Mouse (Mus musculus): ENCODE results near the gene Chrnb2.

GRCm38 (mm10) chr3:89732091-89732490 is 32.3 kb downstream of the Chrnb2 start:
- no peak for TF ChIP-seq CTCF (IDR thresholded peaks at IDR 0.05; ENCODE audit: low read depth)
- no peak for TF ChIP-seq EP300 (IDR thresholded peaks at IDR 0.05; ENCODE audit: low read depth)
